Mouse (Mus musculus) midbrain, embryonic 11.5 days (tissue): ENCODE data around the gene Ankdd1a. TPM values are rescaled to one million over a fixed set of nuclear protein-coding genes. Genes with fewer than 3 reads are reported as not detected.

Source experiments
- ATAC-seq: fragments of 200-750 bp; cut with Nextera tagmentation; 2 replicates; pipeline ENCODE4 v1.8.0; 2017; ENCODE audit warnings: moderate TSS enrichment, moderate library complexity; ENCODE audit not compliant: low FRiP score
- DNase-seq: peaks from one replicate; pipeline ENCODE4 v3.0.0; 2015; ENCODE audit warnings: low spot score; ENCODE audit errors: missing footprints
- H3K27ac ChIP-seq: fragments of 300-500 bp; sonication (generic); 2 replicates; pipeline ENCODE4 v1.5.1; 2014; ENCODE audit warnings: low read depth, low read length
- H3K27me3 ChIP-seq: fragments of 300-500 bp; sonication (generic); 2 replicates; pipeline ENCODE4 v1.6.1; 2014; ENCODE audit warnings: mild to moderate bottlenecking, low read length, moderate library complexity, mixed read lengths; ENCODE audit not compliant: control insufficient read depth, insufficient read depth
- H3K36me3 ChIP-seq: fragments of 300-500 bp; sonication (generic); 2 replicates; pipeline ENCODE4 v1.6.1; 2014; ENCODE audit warnings: mild to moderate bottlenecking, low read length, moderate library complexity, mixed read lengths; ENCODE audit not compliant: control insufficient read depth, insufficient read depth
- H3K4me1 ChIP-seq: fragments of 300-500 bp; sonication (generic); 2 replicates; pipeline ENCODE4 v1.6.1; 2014; ENCODE audit warnings: low read length; ENCODE audit not compliant: control insufficient read depth, insufficient read depth
- H3K4me2 ChIP-seq: fragments of 300-500 bp; sonication (generic); 2 replicates; pipeline ENCODE4 v1.6.1; 2014; ENCODE audit warnings: mild to moderate bottlenecking, moderate library complexity
- H3K4me3 ChIP-seq: fragments of 300-500 bp; sonication (generic); 2 replicates; pipeline ENCODE4 v1.5.1; 2014; ENCODE audit warnings: low read depth, low read length
- H3K9ac ChIP-seq: fragments of 300-500 bp; sonication (generic); 2 replicates; pipeline ENCODE4 v1.6.1; 2014; ENCODE audit warnings: low read length
- H3K9me3 ChIP-seq: fragments of 300-500 bp; sonication (generic); 2 replicates; pipeline ENCODE4 v1.6.1; 2016; ENCODE audit warnings: low read length; ENCODE audit not compliant: control insufficient read depth
- WGBS: fragments of 180-500 bp; shearing (Covaris S2); extraction: QIAGEN DNeasy Blood & Tissue Kit; methylation state at CpG from one replicate; pipeline ENCODE4 v1.1.7; 2014; 5-methylcytosine and 5-hydroxymethylcytosine counted together
- polyA plus RNA-seq: library from polyadenylated mRNA; unstranded; fragments of >200 nt; fragmentation: Nextera tagmentation; extraction: Ambion mirVana; gene quantifications from 2 replicates; pipeline ENCODE4 v1.2.1, GENCODE M21; 2014

Gene Ankdd1a
- polyA plus RNA-seq, 1 experiment from 2014 or later = not detected

DNA sequence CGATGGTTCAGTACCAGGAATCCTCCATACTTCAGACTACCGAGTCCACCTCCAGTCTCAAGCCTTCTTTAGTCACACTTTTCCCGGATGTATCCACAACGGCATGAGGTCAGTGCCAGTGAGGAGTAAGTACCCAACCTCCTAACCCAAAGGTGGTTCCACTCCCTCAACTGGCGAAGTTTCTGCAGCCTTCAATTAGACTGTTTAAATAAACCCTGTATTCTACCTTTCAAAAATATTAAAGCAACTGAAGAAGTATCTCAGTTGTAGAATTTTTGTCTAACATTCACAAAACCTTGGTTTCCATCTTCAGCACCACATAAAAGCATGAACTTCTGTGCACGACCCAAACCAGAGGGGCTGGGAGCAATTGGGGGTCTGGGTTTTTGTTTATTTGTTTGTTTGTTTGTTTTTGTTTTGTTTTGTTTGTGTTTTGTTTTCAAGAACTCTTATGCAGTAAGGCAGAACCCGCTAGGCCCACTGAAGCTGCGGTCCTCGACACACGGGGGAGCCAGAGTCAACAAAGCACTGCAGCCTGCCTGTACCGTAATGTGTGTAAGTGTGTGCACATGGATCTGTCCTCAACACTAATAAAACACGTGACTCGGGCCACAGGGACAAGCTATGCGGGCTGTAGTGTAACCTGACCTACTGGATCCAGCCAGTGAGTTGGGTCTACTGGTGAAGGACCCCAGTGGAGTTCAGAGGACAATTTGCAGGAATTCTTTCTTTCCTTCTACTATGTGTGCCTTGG lies 3.8 kb upstream of the Ankdd1a start:
- no peaks in the 10 kb centered on the region for H3K36me3 ChIP-seq
- no peak overlapping the region for H3K9ac ChIP-seq
- WGBS = 24% methylated on average over 14 of the region's 14 CpGs
- H3K4me3 ChIP-seq = no peak overlapping the region
- peaks cover 4% of the 10 kb centered on the region; the same call in 1 of the 2 replicates for H3K4me1 ChIP-seq
- DNase-seq (peak; percentile 93), ATAC-seq (peak; percentile 74)
- H3K4me2 ChIP-seq = peak overlapping the region; percentile 1; the same call in 1 of the 2 replicates
- no peak overlapping the region for H3K27ac ChIP-seq
- 0 out of 2 replicates have a peak, but pooled peaks cover 2% of the 10 kb centered on the region for H3K27me3 ChIP-seq
- no peaks in the 10 kb centered on the region for H3K9me3 ChIP-seq

- H3K27ac ChIP-seq = no peak overlapping the region
- DNase-seq = no peak
- H3K9me3 ChIP-seq = no peaks in the 10 kb centered on the region
- no peaks in the 10 kb centered on the region for H3K36me3 ChIP-seq
- peak overlapping the region; percentile 6; the same call in 1 of the 2 replicates for H3K4me3 ChIP-seq
- peaks cover 4% of the 10 kb centered on the region; the same call in 1 of the 2 replicates for H3K4me1 ChIP-seq
- H3K27me3 ChIP-seq = 0 out of 2 replicates have a peak, but pooled peaks cover 2% of the 10 kb centered on the region
- whole genome bisulfite sequencing = 21% methylated on average over 11 of the region's 11 CpGs
- no peak for ATAC-seq
- H3K4me2 ChIP-seq = peak overlapping the region; percentile 41
- H3K9ac ChIP-seq = no peak overlapping the region
These were observed 498 bp upstream of the Ankdd1a start for GRCm38 (mm10) chr9:65520505-65520876.

DNA sequence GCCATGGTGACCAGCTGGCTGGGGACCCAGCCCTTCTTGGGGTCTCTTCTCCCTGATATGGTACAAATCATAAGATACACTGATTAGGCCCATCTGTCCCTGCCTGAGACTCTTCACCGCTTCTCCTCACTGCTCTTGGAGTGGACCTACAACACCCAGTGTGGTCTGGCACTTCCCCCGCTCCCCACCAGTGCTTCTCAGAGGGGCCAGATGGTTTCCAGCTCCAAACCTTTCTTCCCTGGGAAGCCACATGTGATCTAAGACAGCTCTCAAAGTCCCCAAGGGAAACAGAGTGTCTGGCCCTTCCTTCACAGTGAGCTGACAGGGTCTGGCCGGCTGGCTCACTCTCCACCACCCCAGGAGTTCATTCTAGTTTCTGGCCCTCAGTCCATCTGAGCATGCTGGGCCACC lies 5.1 kb downstream of the Ankdd1a start:
- H3K4me3 ChIP-seq = no peak overlapping the region
- H3K9me3 ChIP-seq = no peaks in the 10 kb centered on the region
- no peak overlapping the region for H3K4me2 ChIP-seq
- no peak overlapping the region for H3K27ac ChIP-seq
- H3K9ac ChIP-seq = no peak overlapping the region
- peaks cover 4% of the 10 kb centered on the region; the same call in 1 of the 2 replicates for H3K4me1 ChIP-seq
- no peak for DNase-seq
- H3K27me3 ChIP-seq = no peaks in the 10 kb centered on the region
- ATAC-seq = no peak
- WGBS = 68% methylated on average over 3 of the region's 3 CpGs
- no peaks in the 10 kb centered on the region for H3K36me3 ChIP-seq

DNA sequence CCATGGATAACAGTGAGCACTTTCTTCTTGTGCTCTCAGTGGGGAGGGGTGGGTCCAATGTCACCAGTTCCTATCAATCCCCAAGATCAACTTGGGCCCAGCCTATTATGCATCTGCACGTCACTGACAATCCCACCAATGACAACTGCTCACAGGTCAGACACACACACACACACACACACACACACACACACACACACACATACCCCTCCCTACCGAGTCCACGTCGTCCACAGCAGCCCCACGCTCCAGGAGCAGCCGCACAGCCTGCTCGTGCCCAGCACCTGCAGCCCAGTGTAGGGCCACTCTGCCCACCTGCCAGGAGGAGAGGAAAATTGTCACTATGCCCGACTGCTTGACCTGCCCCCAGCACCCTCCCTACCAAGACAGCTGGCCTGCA lies 5.6 kb downstream of the Ankdd1a start:
- DNase-seq (no peak), ATAC-seq (no peak)
- Histone ChIP-seq H3K27ac (no peak overlapping the region), H3K27me3 (no peaks in the 10 kb centered on the region), H3K9me3 (no peaks in the 10 kb centered on the region), H3K9ac (no peak overlapping the region), H3K36me3 (no peaks in the 10 kb centered on the region), H3K4me3 (no peak overlapping the region), H3K4me2 (no peak overlapping the region), H3K4me1 (peaks cover 3% of the 10 kb centered on the region; the same call in 1 of the 2 replicates)
- 73% methylated on average over 8 of the region's 8 CpGs for WGBS

DNA sequence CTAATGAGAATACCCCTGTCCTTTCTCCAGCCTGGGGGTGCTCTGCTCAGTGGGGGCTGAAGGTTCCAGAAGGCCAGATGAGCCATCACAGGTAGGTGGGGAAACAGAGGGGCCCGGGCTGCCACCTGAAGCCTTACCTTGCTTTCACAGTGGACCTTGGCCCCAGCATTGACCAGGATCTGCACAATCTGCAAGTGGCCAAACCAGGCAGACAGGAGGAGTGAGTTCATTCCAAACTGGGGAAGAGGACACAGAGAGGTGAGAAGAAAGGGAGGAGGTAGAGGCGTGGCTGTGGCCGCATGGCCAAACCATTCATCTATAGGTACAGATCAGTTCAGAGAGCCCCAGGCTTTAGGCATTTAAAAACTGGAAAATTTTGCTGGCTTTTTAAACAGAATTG lies 7.5 kb downstream of the Ankdd1a start:
- Histone ChIP-seq H3K27ac (no peak overlapping the region), H3K27me3 (no peaks in the 10 kb centered on the region), H3K9me3 (no peaks in the 10 kb centered on the region), H3K4me3 (no peak overlapping the region), H3K4me1 (peaks cover 3% of the 10 kb centered on the region; the same call in 1 of the 2 replicates), H3K9ac (no peak overlapping the region), H3K4me2 (no peak overlapping the region), H3K36me3 (no peaks in the 10 kb centered on the region)
- DNase-seq (no peak), ATAC-seq (no peak)
- 92% methylated on average over 3 of the region's 3 CpGs for WGBS

DNA sequence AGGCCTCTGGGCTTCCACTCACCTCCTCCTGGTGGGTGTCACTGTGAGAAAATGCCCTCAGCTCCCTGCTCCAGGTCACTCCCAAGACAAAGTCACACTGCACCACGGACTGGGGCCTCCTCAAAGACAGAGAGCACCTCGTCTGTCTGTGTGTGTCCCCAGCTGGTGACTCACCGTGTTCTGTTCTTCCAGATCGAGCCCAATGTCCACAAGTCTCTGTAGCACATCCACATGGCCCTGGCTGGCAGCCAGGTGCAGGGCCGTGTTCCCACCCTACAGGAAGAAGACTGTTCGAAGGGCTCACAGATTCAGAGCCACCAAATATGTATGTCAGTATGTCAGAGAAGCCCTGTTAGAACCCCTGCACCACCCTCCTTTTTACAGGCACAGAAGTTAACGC lies 11.5 kb downstream of the Ankdd1a start:
- ATAC-seq (no peak), DNase-seq (no peak)
- WGBS = 85% methylated on average over 7 of the region's 7 CpGs
- Histone ChIP-seq H3K36me3 (no peaks in the 10 kb centered on the region), H3K4me1 (no peaks in the 10 kb centered on the region), H3K27ac (no peak overlapping the region), H3K4me2 (no peak overlapping the region), H3K9me3 (no peaks in the 10 kb centered on the region), H3K9ac (no peak overlapping the region), H3K27me3 (no peaks in the 10 kb centered on the region), H3K4me3 (no peak overlapping the region)

DNA sequence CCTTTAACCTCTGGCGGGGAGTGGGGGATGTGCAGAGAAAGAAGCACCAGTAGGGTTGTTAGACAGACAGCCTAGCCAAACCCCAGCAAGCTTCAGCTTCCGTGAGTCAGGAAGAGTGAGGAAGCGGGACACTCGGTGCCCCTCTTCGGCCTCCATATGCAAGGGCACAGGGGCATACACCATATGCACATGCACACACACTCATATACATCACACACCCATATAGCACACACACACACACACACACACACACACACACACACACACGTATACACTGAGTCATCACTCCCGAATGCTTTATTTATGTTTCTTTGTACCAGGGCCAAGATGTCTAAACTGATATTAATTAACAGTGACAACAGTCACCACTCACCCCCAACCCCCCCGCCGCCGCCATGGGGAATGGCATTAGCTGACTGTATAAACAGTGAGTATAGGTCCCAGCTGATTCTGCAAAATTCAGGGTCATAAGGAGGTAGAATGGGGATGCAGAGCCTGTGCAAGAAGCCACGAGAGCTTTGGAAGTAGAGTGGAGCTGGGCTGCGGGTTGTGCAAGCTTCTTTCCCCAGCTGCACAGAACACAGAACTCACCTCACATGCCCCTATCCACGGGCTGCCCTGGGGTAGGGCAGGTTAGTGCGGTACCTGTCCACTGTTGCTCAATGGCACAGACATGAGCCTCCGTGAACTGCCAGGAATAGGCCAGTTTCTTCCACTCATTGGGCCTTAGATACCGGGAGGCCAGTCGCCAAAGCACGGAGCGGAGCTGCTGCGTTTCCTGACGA lies 17.1 kb downstream of the Ankdd1a start:
- Histone ChIP-seq H3K27ac (no peak overlapping the region), H3K9ac (no peak overlapping the region), H3K9me3 (no peaks in the 10 kb centered on the region), H3K27me3 (no peaks in the 10 kb centered on the region), H3K4me3 (no peak overlapping the region), H3K4me1 (no peaks in the 10 kb centered on the region), H3K4me2 (no peak overlapping the region), H3K36me3 (no peaks in the 10 kb centered on the region)
- WGBS = 84% methylated on average over 21 of the region's 21 CpGs
- no peak for DNase-seq
- ATAC-seq = no peak

DNA sequence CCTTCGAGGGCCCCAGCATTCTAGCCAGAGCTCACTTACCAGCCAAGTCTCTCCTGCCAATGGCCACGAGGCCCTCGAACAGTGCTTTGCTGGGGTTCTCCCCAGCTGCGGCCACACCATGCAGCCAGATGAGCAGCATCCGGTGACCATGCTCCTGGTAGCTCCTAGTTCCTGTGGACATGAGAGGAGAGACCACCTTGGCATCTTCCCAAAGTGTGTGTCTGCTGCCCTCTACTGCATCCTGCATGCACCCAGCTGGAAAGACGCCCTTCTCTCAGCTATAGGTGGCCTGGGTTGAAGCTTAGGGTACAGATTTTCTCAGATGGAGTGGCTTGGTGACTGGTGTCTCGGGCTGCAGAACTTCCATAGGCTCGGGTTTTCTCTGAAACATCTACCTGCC lies 17.8 kb downstream of the Ankdd1a start:
- no peak overlapping the region for H3K27ac ChIP-seq
- ATAC-seq (no peak), DNase-seq (no peak)
- H3K9me3 ChIP-seq = no peaks in the 10 kb centered on the region
- WGBS = 64% methylated on average over 8 of the region's 8 CpGs
- H3K4me1 ChIP-seq = no peaks in the 10 kb centered on the region
- no peaks in the 10 kb centered on the region for H3K27me3 ChIP-seq
- no peak overlapping the region for H3K9ac ChIP-seq
- no peaks in the 10 kb centered on the region for H3K36me3 ChIP-seq
- H3K4me2 ChIP-seq = no peak overlapping the region
- H3K4me3 ChIP-seq = no peak overlapping the region

- no peak overlapping the region for H3K4me2 ChIP-seq
- no peaks in the 10 kb centered on the region for H3K27me3 ChIP-seq
- H3K9me3 ChIP-seq = no peaks in the 10 kb centered on the region
- H3K9ac ChIP-seq = no peak overlapping the region
- no peak overlapping the region for H3K27ac ChIP-seq
- no peak overlapping the region for H3K4me3 ChIP-seq
- ATAC-seq (no peak), DNase-seq (no peak)
- no peaks in the 10 kb centered on the region for H3K4me1 ChIP-seq
- H3K36me3 ChIP-seq = no peaks in the 10 kb centered on the region
- 92% methylated on average over 4 of the region's 4 CpGs for WGBS
These were observed 27.1 kb downstream of the Ankdd1a start for GRCm38 (mm10) chr9:65492851-65493250.
